Mouse (Mus musculus): ENCODE results near the gene Trpc5. TPM values are rescaled to one million over a fixed set of nuclear protein-coding genes. Genes with fewer than 3 reads are reported as not detected.

The Trpc5 gene
- total RNA-seq, 2 experiments from 2014 or later = 29.4 to 29.6 TPM

DNA sequence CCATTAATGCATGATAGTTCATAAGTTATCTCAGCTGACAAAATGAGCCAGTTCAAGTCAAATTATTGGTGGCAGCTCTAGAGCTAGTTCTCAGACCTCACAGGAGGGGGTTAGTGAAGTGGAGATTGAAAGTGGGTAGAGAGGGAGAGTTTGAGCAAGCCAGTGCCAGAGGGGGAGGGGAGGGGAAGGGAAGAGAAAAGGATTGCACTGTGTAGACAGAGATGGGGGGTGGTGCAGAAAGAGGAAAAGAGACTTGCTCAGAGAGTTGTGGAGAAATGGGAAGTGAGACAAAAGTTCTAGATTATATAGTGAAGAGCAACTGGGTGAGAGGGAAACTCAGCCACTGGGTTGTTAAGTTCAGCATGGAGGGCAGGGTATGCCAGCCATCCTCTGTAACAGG is 349.6 kb downstream of the Trpc5 start:
- no peak for DNase-seq (ENCODE audit: low spot score in 2 of 2)

DNA sequence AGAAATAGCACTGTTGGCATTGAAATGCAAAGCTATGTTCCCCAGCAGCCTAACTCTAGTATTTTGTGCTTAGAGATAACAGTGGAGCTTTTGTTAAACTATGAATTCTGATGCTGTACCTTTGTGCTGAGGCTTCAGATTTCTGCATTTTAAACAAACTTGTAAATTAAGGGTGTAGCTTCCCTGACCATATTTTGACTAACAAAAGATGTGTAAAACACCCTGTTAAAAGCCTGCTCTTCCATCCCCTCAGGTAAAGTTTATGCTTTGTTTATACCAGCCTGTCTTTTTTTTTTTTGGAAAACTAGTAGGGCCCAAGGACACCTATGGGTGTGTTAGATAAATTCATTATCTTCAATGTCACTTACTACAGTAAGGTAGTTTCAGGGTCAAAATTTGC is 350.0 kb downstream of the Trpc5 start:
- no peak for DNase-seq (ENCODE audit: low spot score in 2 of 2)

DNA sequence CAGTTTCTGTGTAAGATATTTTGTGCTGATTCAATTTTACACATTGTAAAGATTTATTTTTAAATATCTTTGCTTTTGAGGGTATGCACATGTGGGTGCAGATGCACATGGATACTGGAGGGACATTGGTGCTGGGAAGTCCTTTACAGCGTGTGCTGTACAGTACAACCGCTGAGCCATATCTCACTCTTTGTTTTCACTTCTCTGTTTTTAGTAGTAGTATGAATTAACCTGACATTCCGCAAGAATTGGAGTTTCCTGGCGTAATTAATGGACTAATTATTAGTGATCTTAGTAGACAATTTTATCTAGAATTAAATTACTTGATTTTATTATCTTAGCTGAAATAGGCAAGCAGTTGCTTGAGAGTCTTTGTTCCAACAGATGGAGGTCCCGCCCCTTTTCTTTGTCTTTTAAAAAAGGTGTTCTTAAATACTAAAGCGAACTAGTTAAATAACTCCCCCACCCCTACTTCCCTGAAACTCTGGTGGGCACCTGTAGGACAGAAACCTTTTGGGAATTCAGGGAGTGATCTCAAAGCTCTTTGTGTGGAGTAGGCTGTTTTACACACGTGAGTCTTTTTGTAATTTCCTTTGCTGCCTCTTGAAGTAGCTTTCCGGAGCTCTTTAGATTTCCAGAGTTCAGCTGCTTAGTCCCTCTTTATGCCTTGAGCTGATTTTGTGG is 352.5 kb downstream of the Trpc5 start:
- no peak for DNase-seq (ENCODE audit: low spot score in 2 of 2)

Other genes starting within 250 kb of the Trpc5 start
- not detected for gene Trpc5os, start 231.6 kb downstream of the Trpc5 start, total RNA-seq (2021)
- gene Rtl4, start 727 bp upstream of the Trpc5 start, total RNA-seq (2021) = 1 to 10 TPM; 3.1 to 3.7 TPM

Measured in layer of hippocampus, adult 18-20 months (tissue).